Mouse (Mus musculus) liver, adult 2 months (tissue): ENCODE measurements around the gene Uqcc2.

Experiments
- CTCF ChIP-seq: fragments of 200-500 bp; IDR thresholded peaks from 2 replicates; pipeline ENCODE4 v1.5.1; 2011; ENCODE audit warnings: low read depth, low read length, control low read depth
- POLR2A ChIP-seq: fragments of 200-500 bp; IDR thresholded peaks from 2 replicates; pipeline ENCODE4 v1.6.1; 2011; ENCODE audit warnings: low read length, control low read depth; ENCODE audit not compliant: insufficient read depth; ENCODE audit errors: extremely low read depth

DNA sequence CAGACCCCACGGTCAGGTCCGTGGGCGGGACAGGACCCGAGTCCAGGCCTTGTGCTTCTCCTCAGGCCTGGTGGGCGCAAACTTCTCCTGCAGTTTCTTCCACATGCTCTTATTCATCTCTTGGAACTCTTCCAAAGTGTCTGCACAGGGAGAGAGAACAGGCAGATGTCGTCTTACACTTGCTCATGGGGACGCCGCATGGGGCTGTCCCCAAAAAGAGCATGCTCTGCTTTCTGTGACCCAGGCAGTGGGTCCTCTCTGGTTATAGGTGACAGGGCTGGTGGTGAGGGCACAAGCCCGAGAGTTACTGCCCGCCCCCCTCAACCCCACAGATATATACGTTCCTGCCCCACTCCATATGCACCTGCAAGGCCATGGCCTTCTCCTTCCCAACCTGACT lies 11.0 kb downstream of the Uqcc2 start:
- no peak for TF ChIP-seq POLR2A
- TF ChIP-seq CTCF, result no peak
